Mouse (Mus musculus) limb, embryonic 12.5 days (tissue): ENCODE measurements around the gene Tnr. TPM values are rescaled to one million over a fixed set of nuclear protein-coding genes. Genes with fewer than 3 reads are reported as not detected.

Experiments used
- ATAC-seq: fragments of 200-750 bp; cut with Nextera tagmentation; 2 replicates; pipeline ENCODE4 v1.8.0; 2017; ENCODE audit warnings: low read depth, moderate TSS enrichment; ENCODE audit not compliant: insufficient number of reproducible peaks, insufficient read depth, low FRiP score, low TSS enrichment
- H3K27ac ChIP-seq: fragments of 300-500 bp; sonication (generic); 2 replicates; pipeline ENCODE4 v1.5.1; 2016; ENCODE audit warnings: mild to moderate bottlenecking, moderate library complexity
- H3K27me3 ChIP-seq: fragments of 300-500 bp; sonication (generic); 2 replicates; pipeline ENCODE4 v1.6.1; 2016; ENCODE audit warnings: mild to moderate bottlenecking, moderate library complexity
- H3K36me3 ChIP-seq: fragments of 300-500 bp; sonication (generic); 2 replicates; pipeline ENCODE4 v1.6.1; 2016; ENCODE audit warnings: mild to moderate bottlenecking, moderate library complexity
- H3K4me1 ChIP-seq: fragments of 300-500 bp; sonication (generic); replicated peaks from 2 replicates; pipeline ENCODE4 v1.6.1; 2016
- H3K4me2 ChIP-seq: fragments of 300-500 bp; sonication (generic); 2 replicates; pipeline ENCODE4 v1.6.1; 2016; ENCODE audit warnings: mild to moderate bottlenecking, moderate library complexity
- H3K4me3 ChIP-seq: fragments of 300-500 bp; sonication (generic); replicated peaks from 2 replicates; pipeline ENCODE4 v1.5.1; 2016; ENCODE audit warnings: mild to moderate bottlenecking
- H3K9ac ChIP-seq: fragments of 300-500 bp; sonication (generic); replicated peaks from 2 replicates; pipeline ENCODE4 v1.6.1; 2016; ENCODE audit warnings: mild to moderate bottlenecking, moderate library complexity
- H3K9me3 ChIP-seq: fragments of 300-500 bp; sonication (generic); 2 replicates; pipeline ENCODE4 v1.6.1; 2016; ENCODE audit warnings: mild to moderate bottlenecking, moderate library complexity
- WGBS: fragments of 180-500 bp; shearing (Covaris S2); methylation state at CpG from one replicate; pipeline ENCODE4 v1.1.7; 2016; 5-methylcytosine and 5-hydroxymethylcytosine counted together
- polyA plus RNA-seq: library from polyadenylated mRNA; unstranded; fragments of >200 nt; fragmentation: Nextera tagmentation; extraction: Ambion mirVana; gene quantifications from 2 replicates; pipeline ENCODE4 v1.2.1, GENCODE M21; 2016

The Tnr gene
- polyA plus RNA-seq, 1 experiment from 2014 or later, result not detected

DNA sequence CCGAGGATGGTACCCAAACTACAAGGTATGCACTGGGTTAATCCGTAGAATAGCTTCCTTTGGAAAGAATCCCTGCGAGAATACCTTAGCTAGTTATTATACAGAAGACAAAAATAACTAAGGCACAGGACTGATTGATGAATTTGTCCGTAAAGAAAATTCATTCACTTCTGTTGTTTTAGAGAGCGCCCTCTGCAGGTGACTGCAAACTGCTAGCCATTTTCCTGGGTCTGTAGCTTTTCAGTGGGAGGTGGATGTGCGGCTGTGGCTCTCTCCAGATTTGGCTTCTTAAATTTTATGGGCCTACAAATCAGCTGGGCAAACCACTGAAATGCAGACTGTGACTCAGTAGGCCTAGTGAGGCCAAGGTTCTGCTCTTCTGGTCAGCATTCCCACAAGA is 42.5 kb downstream of the Tnr start:
- Histone ChIP-seq H3K4me2 (no peak overlapping the region), H3K9me3 (no peaks in the 10 kb centered on the region), H3K36me3 (no peaks in the 10 kb centered on the region), H3K4me3 (no peak overlapping the region), H3K27me3 (no peaks in the 10 kb centered on the region), H3K27ac (no peak overlapping the region), H3K4me1 (no peaks in the 10 kb centered on the region; the same call in 1 of the 2 replicates), H3K9ac (no peak overlapping the region)
- WGBS, result 79% methylated on average over 6 of the region's 6 CpGs
- no peak for ATAC-seq

DNA sequence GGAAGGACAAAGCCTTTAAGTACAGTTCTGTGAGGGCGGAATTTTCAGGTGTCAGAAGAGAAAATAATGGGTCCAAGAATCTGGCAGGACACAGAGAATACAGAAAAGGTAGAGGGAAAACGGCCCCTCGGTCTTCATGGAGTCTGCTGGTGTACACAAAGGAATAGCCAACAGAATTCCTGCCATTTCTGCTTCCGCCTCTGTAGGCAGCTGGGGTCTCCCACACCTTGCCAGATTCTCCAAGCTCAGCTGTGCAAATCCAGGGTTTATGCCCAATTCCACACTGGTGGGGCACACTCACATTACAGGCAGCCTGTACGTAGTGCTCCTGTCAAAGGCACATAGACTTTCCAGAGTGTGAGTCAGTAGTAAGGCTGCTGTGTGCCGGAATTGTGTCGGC is 43.6 kb downstream of the Tnr start:
- H3K36me3 ChIP-seq, result no peaks in the 10 kb centered on the region
- H3K27ac ChIP-seq, result no peak overlapping the region
- no peak overlapping the region for H3K4me3 ChIP-seq
- H3K4me2 ChIP-seq, result no peak overlapping the region
- ATAC-seq, result no peak
- no peaks in the 10 kb centered on the region for H3K27me3 ChIP-seq
- H3K9me3 ChIP-seq, result no peaks in the 10 kb centered on the region
- no peak overlapping the region for H3K9ac ChIP-seq
- H3K4me1 ChIP-seq, result no peaks in the 10 kb centered on the region; the same call in 1 of the 2 replicates
- WGBS, result 74% methylated on average over 7 of the region's 7 CpGs

DNA sequence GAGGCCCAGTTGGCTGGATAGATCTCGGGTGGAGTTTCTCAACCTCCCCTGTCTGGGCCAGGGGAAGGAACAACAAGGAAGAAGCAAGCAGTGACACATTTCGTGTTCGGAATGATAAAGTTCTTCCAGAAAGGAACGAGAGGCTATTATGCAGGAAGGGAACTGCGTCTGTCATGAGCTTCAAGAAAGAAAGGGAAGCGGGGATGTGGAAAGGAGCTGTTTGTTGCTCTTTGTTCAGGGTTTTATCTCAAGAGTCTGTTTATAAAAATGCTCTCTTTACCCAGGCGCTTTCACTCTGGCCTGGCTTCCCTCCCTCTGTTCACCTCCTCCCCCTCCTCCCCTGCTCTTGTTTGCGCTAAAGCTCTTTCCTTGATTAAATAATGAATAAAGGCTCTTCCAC is 46.7 kb downstream of the Tnr start:
- Histone ChIP-seq H3K4me2 (no peak overlapping the region), H3K9ac (no peak overlapping the region), H3K4me3 (no peak overlapping the region), H3K4me1 (no peaks in the 10 kb centered on the region; the same call in 1 of the 2 replicates), H3K27ac (no peak overlapping the region), H3K27me3 (no peaks in the 10 kb centered on the region), H3K36me3 (no peaks in the 10 kb centered on the region), H3K9me3 (no peaks in the 10 kb centered on the region)
- ATAC-seq, result no peak
- 63% methylated on average over 8 of the region's 8 CpGs for WGBS

DNA sequence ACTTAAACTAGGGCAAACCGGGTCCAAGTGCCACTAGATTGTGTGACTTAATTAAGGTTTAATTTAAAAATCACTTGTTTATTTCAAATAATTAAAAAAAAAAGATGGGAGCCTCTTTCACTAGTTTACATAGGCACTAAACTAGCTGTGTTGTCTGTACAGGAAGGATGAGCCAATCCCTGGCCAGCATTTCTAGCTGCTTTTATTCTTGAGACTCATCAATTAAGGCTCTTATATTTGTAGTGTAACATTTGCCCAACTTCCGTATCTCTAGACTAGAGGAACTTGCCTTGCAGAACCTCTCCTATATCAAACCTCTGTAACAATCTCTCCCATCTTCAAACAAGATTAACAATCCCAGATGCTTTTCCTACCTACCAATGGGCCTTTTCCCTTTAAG is 47.3 kb downstream of the Tnr start:
- Histone ChIP-seq H3K36me3 (no peaks in the 10 kb centered on the region), H3K9me3 (no peaks in the 10 kb centered on the region), H3K4me1 (no peaks in the 10 kb centered on the region; the same call in 1 of the 2 replicates), H3K4me3 (no peak overlapping the region), H3K27me3 (no peaks in the 10 kb centered on the region), H3K9ac (no peak overlapping the region), H3K4me2 (no peak overlapping the region), H3K27ac (no peak overlapping the region)
- no peak for ATAC-seq
- 82% methylated on average over 2 of the region's 2 CpGs for WGBS

DNA sequence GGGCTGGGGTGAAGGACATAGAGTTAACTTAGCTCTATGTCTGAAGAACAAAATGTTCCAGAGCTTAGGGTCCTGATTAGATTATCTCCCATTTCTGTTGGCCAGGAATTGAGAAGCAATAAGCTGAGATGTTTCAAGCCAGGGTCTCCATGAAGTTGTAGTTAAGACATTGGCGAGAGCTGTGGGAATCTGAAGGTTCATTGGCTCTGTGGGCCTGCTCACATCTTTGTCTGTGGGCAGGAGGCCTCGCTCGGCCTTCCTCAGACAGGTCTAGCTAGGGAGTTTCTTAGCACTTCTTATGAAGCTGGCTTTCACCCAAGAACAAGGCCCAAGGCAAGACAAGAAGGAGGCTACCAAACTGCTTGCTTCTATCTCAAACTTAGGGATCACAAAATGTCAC is 48.4 kb downstream of the Tnr start:
- no peak overlapping the region for H3K4me2 ChIP-seq
- no peak overlapping the region for H3K9ac ChIP-seq
- H3K36me3 ChIP-seq, result no peaks in the 10 kb centered on the region
- H3K4me1 ChIP-seq, result no peaks in the 10 kb centered on the region; the same call in 1 of the 2 replicates
- H3K27me3 ChIP-seq, result no peaks in the 10 kb centered on the region
- ATAC-seq, result no peak
- H3K4me3 ChIP-seq, result no peak overlapping the region
- WGBS, result 90% methylated on average over 3 of the region's 3 CpGs
- no peaks in the 10 kb centered on the region for H3K9me3 ChIP-seq
- H3K27ac ChIP-seq, result no peak overlapping the region

DNA sequence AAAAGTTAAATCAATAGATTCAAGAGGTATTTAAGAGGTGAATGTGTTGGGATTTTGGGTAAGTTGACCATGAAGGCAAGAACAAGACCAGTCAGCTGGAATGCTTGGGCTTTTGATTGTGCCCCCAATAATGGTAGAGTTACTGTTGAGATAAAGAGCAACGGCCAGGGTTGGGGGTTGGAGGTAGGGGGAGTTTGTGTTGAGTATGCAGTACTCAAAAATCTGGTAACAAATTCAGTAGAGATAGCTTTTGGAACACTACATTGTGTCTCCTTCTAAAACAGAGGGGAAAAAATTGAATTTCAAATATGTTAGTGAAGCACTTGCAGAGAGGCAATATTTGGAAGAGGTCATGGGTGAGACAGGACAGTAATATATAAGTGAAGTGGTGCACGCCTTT is 49.5 kb downstream of the Tnr start:
- H3K9me3 ChIP-seq, result no peaks in the 10 kb centered on the region
- H3K27ac ChIP-seq, result no peak overlapping the region
- no peak for ATAC-seq
- H3K4me1 ChIP-seq, result no peaks in the 10 kb centered on the region
- H3K36me3 ChIP-seq, result no peaks in the 10 kb centered on the region
- no peak overlapping the region for H3K4me3 ChIP-seq
- no peaks in the 10 kb centered on the region for H3K27me3 ChIP-seq
- H3K4me2 ChIP-seq, result no peak overlapping the region
- WGBS, result 85% methylated on average over 2 of the region's 2 CpGs
- H3K9ac ChIP-seq, result no peak overlapping the region

DNA sequence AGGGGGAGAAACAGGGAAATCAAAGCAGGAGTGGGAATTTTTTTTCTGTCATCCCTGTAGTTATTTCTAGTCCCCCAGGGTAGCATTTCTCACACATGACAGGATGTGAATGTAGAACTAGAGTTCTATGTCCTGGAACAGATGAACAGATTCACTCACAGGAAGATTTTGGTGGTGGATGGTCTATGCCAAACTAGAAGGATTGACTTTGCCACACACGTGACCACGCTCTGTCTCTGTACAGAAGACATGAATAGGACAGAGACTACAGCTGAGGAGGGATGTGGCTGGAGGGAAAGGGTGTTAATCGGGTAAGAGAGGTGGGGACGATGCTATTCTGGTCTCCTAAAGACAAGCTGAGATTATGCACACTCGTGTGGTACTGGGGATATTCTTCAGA is 51.1 kb downstream of the Tnr start:
- no peak overlapping the region for H3K4me2 ChIP-seq
- no peaks in the 10 kb centered on the region for H3K9me3 ChIP-seq
- ATAC-seq, result no peak
- H3K4me3 ChIP-seq, result no peak overlapping the region
- H3K36me3 ChIP-seq, result no peaks in the 10 kb centered on the region
- 83% methylated on average over 5 of the region's 5 CpGs for WGBS
- H3K4me1 ChIP-seq, result peaks cover 9% of the 10 kb centered on the region; the same call in 1 of the 2 replicates
- H3K27ac ChIP-seq, result no peak overlapping the region
- no peaks in the 10 kb centered on the region for H3K27me3 ChIP-seq
- H3K9ac ChIP-seq, result no peak overlapping the region

DNA sequence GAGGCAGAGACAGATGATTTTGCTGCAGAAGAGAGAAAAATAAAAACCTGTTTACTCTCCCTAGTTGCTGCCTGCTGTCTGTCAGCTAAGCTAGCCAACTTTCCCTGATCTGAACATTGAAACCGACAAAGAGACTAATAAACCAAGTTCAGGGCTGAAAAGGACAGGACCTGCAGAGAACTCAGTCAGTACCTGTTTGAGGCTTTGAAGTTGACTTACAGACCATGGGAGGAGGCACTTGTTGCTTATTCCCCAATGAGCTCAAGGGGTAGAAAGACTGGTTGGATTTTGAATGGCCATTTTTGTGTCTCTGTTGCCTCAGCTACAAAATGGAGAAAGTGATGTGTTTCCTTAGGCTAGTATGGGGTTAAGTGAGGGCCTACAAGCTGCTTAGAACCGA is 52.7 kb downstream of the Tnr start:
- H3K27ac ChIP-seq, result no peak overlapping the region
- H3K4me1 ChIP-seq, result peaks cover 9% of the 10 kb centered on the region; the same call in 1 of the 2 replicates
- H3K27me3 ChIP-seq, result no peaks in the 10 kb centered on the region
- H3K4me2 ChIP-seq, result no peak overlapping the region
- no peaks in the 10 kb centered on the region for H3K36me3 ChIP-seq
- no peak overlapping the region for H3K9ac ChIP-seq
- H3K4me3 ChIP-seq, result no peak overlapping the region
- no peaks in the 10 kb centered on the region for H3K9me3 ChIP-seq
- no peak for ATAC-seq
- WGBS, result 71% methylated on average over 2 of the region's 2 CpGs

DNA sequence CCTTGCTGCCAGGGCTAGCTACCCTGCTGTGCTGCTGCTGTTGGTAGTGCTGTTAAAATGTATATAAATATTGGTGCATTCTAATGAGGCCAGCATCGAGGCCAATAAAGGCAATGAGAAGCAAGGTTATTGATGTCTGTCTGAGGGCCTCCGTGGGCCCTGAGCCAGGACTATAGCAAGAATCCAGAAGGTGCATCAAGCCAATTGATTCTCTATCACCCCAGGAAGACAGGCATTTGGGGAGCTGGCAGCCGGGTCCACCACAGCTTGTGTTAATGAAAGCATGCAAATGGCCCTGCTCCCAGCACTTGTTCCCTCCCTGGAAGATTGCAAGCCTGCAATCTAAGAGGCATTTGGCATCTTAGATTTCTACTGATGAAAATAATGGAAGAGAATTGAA is 54.8 kb downstream of the Tnr start:
- Histone ChIP-seq H3K4me3 (no peak overlapping the region), H3K9ac (no peak overlapping the region), H3K4me1 (peaks cover 9% of the 10 kb centered on the region; the same call in 1 of the 2 replicates), H3K36me3 (no peaks in the 10 kb centered on the region), H3K27me3 (no peaks in the 10 kb centered on the region), H3K27ac (no peak overlapping the region), H3K4me2 (no peak overlapping the region), H3K9me3 (no peaks in the 10 kb centered on the region)
- WGBS, result 21% methylated on average over 3 of the region's 3 CpGs
- ATAC-seq, result no peak

DNA sequence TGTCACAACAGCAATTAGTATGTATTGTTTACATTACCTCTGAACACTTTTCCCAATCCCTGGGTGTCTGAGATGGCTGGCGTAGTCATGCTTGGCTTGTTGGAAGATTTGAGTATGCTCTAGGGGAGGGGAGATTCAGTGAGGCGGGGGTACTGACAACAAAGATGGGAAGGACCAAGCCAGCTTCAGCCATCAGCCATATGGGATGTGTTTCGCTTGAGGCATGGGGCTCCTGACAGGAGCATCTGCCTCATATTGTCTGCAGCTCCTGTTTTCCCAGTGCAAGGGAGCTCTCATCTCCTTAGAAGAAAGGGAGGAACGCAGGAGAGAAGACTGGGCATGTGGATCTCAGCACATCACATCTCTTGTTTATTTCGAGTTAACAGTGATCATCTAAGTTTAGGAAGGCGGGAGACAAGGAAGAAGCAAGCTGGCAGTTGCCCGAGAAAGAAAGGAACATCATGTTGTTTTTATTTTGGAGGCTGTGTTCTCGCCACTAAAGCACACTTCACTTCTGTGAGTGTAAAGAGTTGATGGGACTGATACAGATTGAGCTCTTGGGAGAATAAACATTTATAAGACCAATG is 56.9 kb downstream of the Tnr start:
- H3K9me3 ChIP-seq, result no peaks in the 10 kb centered on the region
- H3K27me3 ChIP-seq, result no peaks in the 10 kb centered on the region
- no peaks in the 10 kb centered on the region for H3K36me3 ChIP-seq
- no peak for ATAC-seq
- 73% methylated on average over 8 of the region's 8 CpGs for WGBS
- H3K9ac ChIP-seq, result no peak overlapping the region
- no peak overlapping the region for H3K4me2 ChIP-seq
- H3K4me1 ChIP-seq, result peaks cover 9% of the 10 kb centered on the region; the same call in 1 of the 2 replicates
- H3K4me3 ChIP-seq, result no peak overlapping the region
- no peak overlapping the region for H3K27ac ChIP-seq

DNA sequence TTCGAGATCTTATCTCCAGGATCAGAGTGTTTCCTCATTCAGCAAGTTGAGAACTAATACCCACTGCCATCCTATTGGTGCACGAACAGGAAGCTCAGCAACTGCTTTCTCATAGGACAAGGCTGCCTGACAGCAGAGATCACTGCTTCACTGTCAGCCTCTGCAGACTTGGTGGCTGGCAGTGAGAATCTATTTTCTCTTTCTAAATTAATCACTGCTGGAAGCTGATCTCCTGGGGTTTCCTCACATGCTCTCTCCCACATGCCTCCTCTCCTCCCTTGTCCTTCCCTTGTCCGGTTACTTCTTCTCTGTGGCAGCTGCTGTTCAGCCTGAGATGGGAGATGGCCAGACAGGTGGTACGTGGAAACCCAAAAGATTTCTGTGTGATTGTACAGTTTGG is 60.3 kb downstream of the Tnr start:
- WGBS, result 76% methylated on average over 4 of the region's 4 CpGs
- Histone ChIP-seq H3K4me2 (no peak overlapping the region), H3K27ac (no peak overlapping the region), H3K36me3 (no peaks in the 10 kb centered on the region), H3K27me3 (no peaks in the 10 kb centered on the region), H3K9me3 (no peaks in the 10 kb centered on the region), H3K9ac (no peak overlapping the region), H3K4me1 (0 out of 2 replicates have a peak, but pooled peaks cover 2% of the 10 kb centered on the region), H3K4me3 (no peak overlapping the region)
- no peak for ATAC-seq

DNA sequence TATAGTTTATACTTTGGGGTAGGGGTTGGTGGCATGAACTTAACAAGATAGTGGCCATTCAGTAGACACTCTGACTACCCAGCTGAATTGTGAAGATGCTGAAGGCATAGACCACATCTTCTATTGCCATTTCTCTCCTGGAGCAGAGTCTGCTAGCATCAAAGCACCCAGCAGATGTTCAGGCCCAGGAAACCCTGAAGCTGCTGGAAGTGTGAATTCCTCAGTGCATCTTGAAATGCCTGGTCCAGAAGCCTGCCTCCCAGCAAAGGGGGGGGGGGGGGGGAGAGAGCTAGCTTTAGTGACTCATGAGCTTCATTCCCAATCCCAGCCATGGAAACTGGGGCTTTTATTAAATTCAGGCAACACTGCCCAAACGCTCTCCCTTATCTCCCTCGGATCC is 65.2 kb downstream of the Tnr start:
- 61% methylated on average over 2 of the region's 2 CpGs for WGBS
- H3K4me3 ChIP-seq, result no peak overlapping the region

More for the DNA sequence above, 65.2 kb downstream of the Tnr start:
- Histone ChIP-seq H3K9me3 (no peaks in the 10 kb centered on the region), H3K9ac (no peak overlapping the region), H3K27ac (no peak overlapping the region), H3K4me1 (no peaks in the 10 kb centered on the region), H3K4me2 (no peak overlapping the region), H3K36me3 (no peaks in the 10 kb centered on the region), H3K27me3 (no peaks in the 10 kb centered on the region)
- no peak for ATAC-seq
